Mouse (Mus musculus): ENCODE results near the gene Gm10358.
"Not testable (repeated sequence)": the region's sequence is repeated elsewhere in the genome, so short reads cannot be mapped to it uniquely, and the experiment has no call there.

Gene Gm10358

GRCm38 (mm10) chr8:75406489-75406888 lies at the start of gene Gm10358:
Gene Gm10358, minus strand, starts transcription at chr8:75406589.
- DNase-seq = no peak

- no peak for DNase-seq
Observed at GRCm38 (mm10) chr8:75448394-75448793, 42.0 kb upstream of the Gm10358 start, which contains the start of gene Iqcm. Gene Iqcm, plus strand, starts transcription at chr8:75448694.

GRCm38 (mm10) chr8:75415696-75416095 lies 9.3 kb upstream of the Gm10358 start:
- not testable (repeated sequence) for DNase-seq

- DNase-seq = no peak
Observed at GRCm38 (mm10) chr8:75384770-75385290, 21.6 kb downstream of the Gm10358 start.

GRCm38 (mm10) chr8:75375530-75376123 lies 30.8 kb downstream of the Gm10358 start:
- no peak for DNase-seq

GRCm38 (mm10) chr8:75372006-75372405 lies 34.4 kb downstream of the Gm10358 start:
- no peak for DNase-seq
